Mouse (Mus musculus) lung, postnatal 0 days (tissue): ENCODE data around the gene Timmdc1. TPM values are rescaled to one million over a fixed set of nuclear protein-coding genes. Genes with fewer than 3 reads are reported as not detected.

Source experiments
- ATAC-seq: fragments of 200-750 bp; cut with Nextera tagmentation; 2 replicates; pipeline ENCODE4 v1.8.0; 2017; ENCODE audit warnings: moderate library complexity
- DNase-seq: peaks from one replicate; pipeline ENCODE4 v3.0.0-alpha.2; 2016; ENCODE audit warnings: low spot score
- H3K27ac ChIP-seq: fragments of 300-500 bp; sonication (generic); 2 replicates; pipeline ENCODE4 v1.5.1; 2014; ENCODE audit warnings: antibody characterized with exemption, mild to moderate bottlenecking, low read length, mixed read lengths
- H3K27me3 ChIP-seq: fragments of 300-500 bp; sonication (generic); replicated peaks from 2 replicates; pipeline ENCODE4 v1.6.1; 2014; ENCODE audit warnings: low read length, mixed read lengths; ENCODE audit not compliant: insufficient read depth
- H3K36me3 ChIP-seq: fragments of 300-500 bp; sonication (generic); 2 replicates; pipeline ENCODE4 v1.6.1; 2014; ENCODE audit warnings: low read length, mixed read lengths; ENCODE audit not compliant: insufficient read depth
- H3K4me1 ChIP-seq: fragments of 300-500 bp; sonication (generic); 2 replicates; pipeline ENCODE4 v1.6.1; 2014; ENCODE audit warnings: antibody characterized with exemption, low read depth, low read length, mixed read lengths; ENCODE audit not compliant: insufficient read depth
- H3K4me2 ChIP-seq: fragments of 300-500 bp; sonication (generic); replicated peaks from 2 replicates; pipeline ENCODE4 v1.6.1; 2014; ENCODE audit warnings: low read depth, mild to moderate bottlenecking, low read length, moderate library complexity, mixed read lengths
- H3K4me3 ChIP-seq: fragments of 300-500 bp; sonication (generic); 2 replicates; pipeline ENCODE4 v1.5.1; 2014; ENCODE audit warnings: low read depth, low read length
- H3K9ac ChIP-seq: fragments of 300-500 bp; sonication (generic); replicated peaks from 2 replicates; pipeline ENCODE4 v1.6.1; 2014; ENCODE audit warnings: low read depth, mild to moderate bottlenecking
- H3K9me3 ChIP-seq: fragments of 300-500 bp; sonication (generic); 2 replicates; pipeline ENCODE4 v1.6.1; 2016; ENCODE audit warnings: low read length, mixed read lengths
- CTCF ChIP-seq: IDR thresholded peaks from 2 replicates; pipeline ENCODE4 v1.5.1; 2016; ENCODE audit warnings: antibody characterized with exemption, mild to moderate bottlenecking
- EP300 ChIP-seq: IDR thresholded peaks from 2 replicates; pipeline ENCODE4 v1.6.1; 2016; ENCODE audit warnings: antibody characterized with exemption, mild to moderate bottlenecking, control low read depth
- WGBS: fragments of 180-500 bp; shearing (Covaris S2); extraction: QIAGEN DNeasy Blood & Tissue Kit; methylation state at CpG from one replicate; pipeline ENCODE4 v1.1.7; 2014; 5-methylcytosine and 5-hydroxymethylcytosine counted together
- polyA plus RNA-seq: library from polyadenylated mRNA; unstranded; fragments of >200 nt; fragmentation: Nextera tagmentation; extraction: Ambion mirVana; gene quantifications from 2 replicates; pipeline ENCODE4 v1.2.1, GENCODE M21; 2015

The Timmdc1 gene
- polyA plus RNA-seq, 1 experiment from 2014 or later: 16.7 TPM

DNA sequence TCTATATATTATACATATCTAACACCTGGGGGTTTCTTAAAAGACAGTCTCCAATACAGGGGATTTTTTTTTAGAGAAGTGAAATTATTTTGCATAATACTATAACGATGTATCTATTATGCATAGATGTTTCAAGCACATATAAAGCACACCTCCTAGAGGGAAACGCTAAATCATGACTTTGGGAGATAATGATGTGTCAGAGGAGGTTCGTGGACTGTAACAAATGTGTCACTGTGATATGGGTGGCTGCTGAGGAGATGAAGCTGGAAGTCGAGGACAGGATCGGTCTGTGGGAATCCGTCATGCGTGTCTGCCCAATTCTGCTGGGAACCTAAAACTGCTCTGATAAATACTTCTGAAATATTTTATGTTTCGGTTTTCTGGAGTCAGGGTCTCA lies 60.7 kb downstream of the Timmdc1 start:
- H3K36me3 ChIP-seq: no peaks in the 10 kb centered on the region
- TF ChIP-seq CTCF (no peak), EP300 (no peak)
- no peak for ATAC-seq
- no peak overlapping the region for H3K4me2 ChIP-seq
- no peak overlapping the region for H3K4me3 ChIP-seq
- no peak overlapping the region for H3K9ac ChIP-seq
- no peaks in the 10 kb centered on the region for H3K9me3 ChIP-seq
- H3K27ac ChIP-seq: no peak overlapping the region
- DNase-seq: no peak
- H3K27me3 ChIP-seq: no peaks in the 10 kb centered on the region
- no peaks in the 10 kb centered on the region for H3K4me1 ChIP-seq
- 52% methylated on average over 8 of the region's 8 CpGs for WGBS

DNA sequence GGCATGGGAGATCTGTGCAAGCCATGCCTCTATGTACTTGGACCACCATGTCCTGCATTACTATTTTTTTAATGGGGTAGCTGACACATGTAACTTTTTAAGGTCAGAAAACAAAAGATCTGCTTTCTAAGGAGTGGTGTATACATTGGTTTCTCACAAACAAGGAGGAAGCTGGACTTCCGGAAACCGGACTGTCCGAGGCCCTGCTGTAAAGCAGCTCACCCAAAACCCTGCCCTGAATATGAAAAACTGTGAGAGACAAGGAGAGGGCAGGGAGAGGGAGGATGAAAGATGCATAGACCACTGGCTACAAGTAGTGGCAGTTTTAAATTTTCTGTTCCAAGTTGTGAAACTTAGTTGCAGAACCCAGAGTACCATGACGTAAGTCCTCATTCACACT lies 62.5 kb downstream of the Timmdc1 start:
- no peak for TF ChIP-seq CTCF
- TF ChIP-seq EP300: no peak
- Histone ChIP-seq H3K4me3 (no peak overlapping the region), H3K4me2 (no peak overlapping the region), H3K9ac (no peak overlapping the region), H3K4me1 (no peaks in the 10 kb centered on the region), H3K9me3 (no peaks in the 10 kb centered on the region), H3K27me3 (no peaks in the 10 kb centered on the region), H3K36me3 (no peaks in the 10 kb centered on the region), H3K27ac (no peak overlapping the region)
- 73% methylated on average over 4 of the region's 4 CpGs for WGBS
- ATAC-seq: no peak
- no peak for DNase-seq

- Histone ChIP-seq H3K36me3 (no peaks in the 10 kb centered on the region), H3K9ac (no peak overlapping the region), H3K9me3 (no peaks in the 10 kb centered on the region), H3K4me3 (no peak overlapping the region), H3K27me3 (no peaks in the 10 kb centered on the region), H3K27ac (no peak overlapping the region), H3K4me1 (no peaks in the 10 kb centered on the region), H3K4me2 (no peak overlapping the region)
- ATAC-seq (peak; percentile 44), DNase-seq (peak; percentile 54)
- TF ChIP-seq CTCF: no peak
- TF ChIP-seq EP300: no peak
- WGBS: 57% methylated on average over 6 of the region's 6 CpGs
Observed at GRCm38 (mm10) chr16:38458600-38459280, 63.7 kb downstream of the Timmdc1 start.

DNA sequence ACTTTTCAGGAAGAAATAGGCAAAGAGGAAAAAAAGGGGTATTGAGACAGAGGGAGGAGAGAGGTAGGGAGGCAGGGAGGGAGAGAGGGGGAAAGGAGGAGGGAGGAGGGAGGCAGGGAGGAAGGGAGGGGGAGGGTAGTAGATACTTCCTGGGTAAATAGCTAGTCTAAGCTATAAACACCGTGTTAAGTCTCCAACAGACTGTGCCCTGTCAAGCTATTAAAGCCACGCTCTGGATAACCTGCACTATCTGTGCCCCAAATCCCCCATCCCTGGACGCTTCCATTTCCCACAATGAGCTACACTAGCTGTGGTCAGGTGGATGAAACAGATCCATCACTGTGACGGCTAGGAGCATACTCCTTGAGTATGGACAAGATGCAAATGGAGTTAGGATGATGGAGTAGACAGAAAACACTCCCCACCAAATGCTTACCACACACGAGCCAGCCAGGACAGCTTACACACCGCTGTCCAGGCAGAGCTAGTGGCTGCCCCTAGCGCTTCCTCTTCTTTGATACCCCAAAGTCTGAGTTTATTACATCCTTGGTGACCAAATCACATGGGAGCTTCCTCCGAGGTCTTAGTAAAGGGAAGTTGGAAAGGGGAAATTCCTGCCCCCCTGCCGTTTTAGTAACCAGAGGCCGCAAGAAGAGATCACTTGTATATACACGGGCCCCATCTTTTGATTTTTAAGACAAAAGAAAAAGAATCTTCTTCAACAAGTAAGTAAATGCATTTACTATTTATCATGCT lies 65.5 kb downstream of the Timmdc1 start:
- DNase-seq (peak; percentile 37), ATAC-seq (no peak)
- Histone ChIP-seq H3K27ac (no peak overlapping the region), H3K27me3 (no peaks in the 10 kb centered on the region), H3K36me3 (no peaks in the 10 kb centered on the region), H3K4me1 (peaks cover 2% of the 10 kb centered on the region; the same call in 1 of the 2 replicates), H3K4me2 (no peak overlapping the region), H3K9me3 (no peaks in the 10 kb centered on the region), H3K4me3 (no peak overlapping the region), H3K9ac (no peak overlapping the region)
- no peak for TF ChIP-seq EP300
- TF ChIP-seq CTCF: no peak
- 49% methylated on average over 11 of the region's 11 CpGs for WGBS

DNA sequence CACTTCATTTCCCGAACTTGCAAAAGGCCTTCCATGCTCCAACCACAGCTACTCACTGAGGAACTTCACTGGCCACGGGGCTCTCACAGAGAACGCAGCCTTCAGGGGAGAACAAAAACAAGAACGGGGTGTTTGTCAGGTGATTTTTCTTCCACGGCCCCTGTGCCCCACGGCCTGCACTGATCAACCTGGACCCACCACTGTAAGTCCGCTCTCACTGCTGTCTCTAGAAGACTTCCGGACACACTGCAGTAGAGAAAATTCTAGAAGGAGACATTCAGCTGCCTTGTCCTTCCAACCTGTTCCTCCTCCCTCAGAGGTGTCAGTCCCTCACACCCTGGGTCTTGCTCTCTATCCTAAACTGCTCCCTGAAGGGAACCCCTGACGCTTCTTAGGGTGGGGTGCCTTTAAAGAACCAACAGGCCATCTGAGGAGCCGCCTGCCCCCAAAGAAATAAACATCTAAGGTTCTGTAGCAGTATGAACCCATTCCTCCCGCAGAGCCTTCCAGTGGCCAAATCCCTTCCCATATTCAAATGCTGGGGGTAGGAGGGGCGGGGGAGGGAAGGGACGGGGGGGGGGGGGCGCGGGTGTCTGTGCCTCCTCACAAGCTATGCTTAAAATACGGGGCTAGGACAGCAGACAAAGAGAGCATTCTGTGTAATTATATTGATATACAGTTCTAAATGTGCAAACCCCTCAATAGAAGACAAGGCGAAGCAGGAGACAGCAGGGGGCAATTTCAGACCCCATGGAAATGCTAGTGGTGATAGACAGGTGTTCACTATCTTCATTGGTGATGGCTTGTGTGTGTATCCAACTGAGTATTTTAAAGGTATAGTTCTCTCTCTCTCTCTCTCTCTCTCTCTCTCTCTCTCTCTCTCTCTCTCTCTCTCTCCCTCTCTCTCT lies 66.7 kb downstream of the Timmdc1 start, which contains the start of gene Cd80:
TSS of gene Cd80 (plus strand) at position 51 of the 908 bp plus-strand sequence.
- 66% methylated on average over 16 of the region's 17 CpGs for WGBS
- Histone ChIP-seq H3K9me3 (no peaks in the 10 kb centered on the region), H3K4me1 (peaks cover 4% of the 10 kb centered on the region; the same call in 1 of the 2 replicates)

More for the DNA sequence above, 66.7 kb downstream of the Timmdc1 start, which contains the start of gene Cd80:
- ATAC-seq (no peak), DNase-seq (no peak)
- Histone ChIP-seq H3K4me3 (no peak within 1 kb of the TSS), H3K9ac (no peak within 1 kb of the TSS), H3K27ac (no peak within 1 kb of the TSS), H3K4me2 (no peak within 1 kb of the TSS), H3K27me3 (no peaks in the 10 kb centered on the region), H3K36me3 (no peaks in the 10 kb centered on the region)
- TF ChIP-seq EP300: no peak
- TF ChIP-seq CTCF: no peak
